Mouse (Mus musculus) sigmoid colon, adult 10 weeks (tissue): Measurements from ENCODE around the gene Plod3. TPM values are rescaled to one million over a fixed set of nuclear protein-coding genes. Genes with fewer than 3 reads are reported as not detected.

ENCODE experiments used
- polyA plus RNA-seq: library from polyadenylated mRNA; stranded (reverse); fragments of 350-450 nt; fragmentation: Illumina TruSeq; extraction: RNeasy Lipid Tissue Mini Kit (QIAGEN cat#74804); gene quantifications from one replicate; pipeline ENCODE4 v1.2.3, GENCODE M21; 2014; ENCODE audit warnings: low read depth, low replicate concordance

The Plod3 gene
- 0.66 TPM for polyA plus RNA-seq

DNA sequence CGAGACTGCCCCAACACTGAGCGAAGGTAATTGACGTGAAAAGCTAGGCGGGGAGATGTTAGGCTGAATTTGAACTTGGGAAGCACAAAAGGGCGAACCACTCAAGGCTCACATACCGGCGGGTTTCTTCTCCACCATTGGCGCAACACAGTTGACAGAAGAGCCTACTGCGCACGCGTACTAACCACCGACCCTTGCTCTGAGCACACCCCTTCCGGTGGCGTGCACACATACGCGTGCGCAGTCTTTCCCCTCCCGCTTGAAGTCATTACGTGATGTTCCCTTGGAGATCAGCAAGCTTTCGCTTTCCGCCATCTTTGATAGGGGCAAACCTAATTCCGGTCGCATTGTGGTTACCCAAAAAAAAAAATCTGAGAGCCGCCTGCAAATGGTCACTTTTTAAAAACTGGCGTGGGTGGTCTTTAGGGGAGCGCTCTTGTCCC, at the start of gene Plod3:
Plod3 (plus strand) TSS at position 325 of the 443 bp plus-strand sequence.

DNA sequence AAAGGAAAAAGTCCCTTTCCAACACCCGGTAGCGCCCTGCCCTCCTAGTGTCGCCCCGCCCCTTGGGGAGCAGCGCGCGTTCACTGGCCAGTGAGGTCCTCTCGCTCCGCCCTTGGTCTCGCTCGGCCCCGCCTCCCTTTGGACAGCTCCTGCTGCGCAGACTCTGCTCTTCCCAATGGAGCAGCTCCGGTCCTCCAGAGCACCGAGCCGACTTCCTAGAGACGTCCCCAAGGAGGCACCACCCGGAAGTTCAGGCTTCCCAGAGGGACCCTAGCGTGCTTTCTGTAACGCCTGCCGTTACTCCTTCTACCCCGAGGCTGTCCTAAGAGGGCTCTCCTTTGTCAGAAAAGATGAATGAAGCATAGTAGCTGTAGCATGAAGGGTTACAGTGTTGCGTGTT, 33.8 kb upstream of the Plod3 start, which contains the start of gene Fis1:
Fis1 (plus strand) TSS at position 261 of the 400 bp plus-strand sequence.

DNA sequence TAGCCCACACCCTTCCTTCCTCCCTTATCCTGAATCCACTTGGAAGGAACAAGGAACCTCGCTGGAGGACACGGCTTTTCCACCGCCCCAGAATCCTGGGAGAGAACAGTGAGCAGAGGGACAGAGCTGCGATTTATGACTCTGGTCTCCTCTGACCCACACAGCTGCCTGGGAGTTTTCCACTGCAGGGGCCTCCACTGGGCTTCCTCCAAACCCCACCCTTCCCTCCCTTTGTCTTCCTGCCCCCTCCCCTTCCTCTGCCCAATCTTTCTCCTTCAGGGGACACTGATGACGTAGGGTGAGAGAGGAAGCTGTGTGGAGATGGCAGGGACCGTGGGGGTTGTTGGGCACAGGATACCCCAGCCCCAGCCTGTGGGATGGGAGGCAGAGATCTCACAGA, 20.5 kb upstream of the Plod3 start, which contains the start of gene Cldn15:
Cldn15 (plus strand) TSS at position 286 of the 400 bp plus-strand sequence.

GRCm38 (mm10) chr5:136987934-136988271, 1.1 kb downstream of the Plod3 start, which contains the start of gene Znhit1:
Znhit1 (minus strand) TSS chr5:136988021.

DNA sequence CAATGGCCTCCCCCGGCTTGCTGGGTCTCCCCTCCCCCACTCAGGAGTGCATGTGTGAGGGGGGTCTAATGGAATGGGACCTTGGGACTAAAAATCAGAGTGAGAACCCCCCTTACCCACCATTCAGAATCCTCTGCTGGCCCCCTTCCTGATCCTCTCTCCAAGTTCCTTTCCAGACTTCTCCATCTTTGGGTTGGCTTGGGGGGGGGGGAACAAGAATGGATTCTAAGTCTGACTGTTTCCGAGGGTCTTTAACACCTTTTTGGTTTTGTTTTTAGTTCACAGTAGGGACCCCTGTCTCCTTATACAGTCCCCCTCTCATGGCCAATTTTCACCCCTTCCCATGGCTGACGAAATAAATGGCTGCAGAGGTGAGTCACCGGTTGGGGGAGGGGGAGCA, 39.3 kb downstream of the Plod3 start, which contains the start of gene Vgf:
Vgf (plus strand) TSS at position 301 of the 400 bp plus-strand sequence.

DNA sequence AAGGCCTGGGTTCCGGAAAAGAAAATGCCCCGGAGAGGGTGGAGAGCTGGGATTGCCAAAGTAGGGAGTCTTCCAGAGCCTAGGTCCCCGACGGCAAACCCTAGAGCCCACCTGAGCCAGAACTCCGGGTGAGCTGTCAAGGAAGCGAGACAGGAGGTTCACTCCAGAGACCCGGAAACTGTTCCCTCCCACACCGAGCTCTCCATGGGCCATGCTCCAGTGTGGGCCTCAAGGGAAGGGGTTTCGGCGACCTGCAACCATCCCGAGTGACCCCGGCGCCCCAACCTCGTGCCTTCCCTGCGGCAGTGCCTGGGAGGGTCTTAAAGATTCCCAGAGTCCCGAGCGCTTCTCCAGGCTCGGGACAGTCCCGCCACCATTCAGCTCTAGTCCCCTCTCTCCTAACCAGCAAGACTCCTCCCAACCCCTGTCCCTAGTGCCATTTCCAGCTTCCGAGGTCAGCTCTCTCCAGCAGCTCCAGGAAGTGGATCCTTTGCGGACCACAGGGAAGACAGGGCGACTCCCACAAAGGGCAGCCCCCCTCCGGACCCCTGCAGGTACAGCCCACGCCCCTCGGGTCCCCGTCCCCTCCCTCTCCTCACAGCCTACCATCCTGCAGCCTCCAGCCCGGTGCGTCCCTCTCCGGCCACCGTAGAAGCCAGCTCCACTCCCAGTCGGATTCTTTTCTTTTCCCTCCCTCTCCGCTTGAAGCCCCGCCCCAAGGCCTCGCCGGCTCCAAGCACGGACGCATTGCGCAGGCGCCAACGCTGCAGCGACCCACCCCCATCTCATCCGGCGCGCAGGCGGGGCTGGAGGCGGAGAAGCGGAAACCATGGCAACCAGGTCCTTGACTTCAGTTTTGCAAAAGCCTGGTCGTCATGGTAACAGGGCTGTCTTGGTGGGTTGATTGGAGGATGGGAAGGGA, 58.8 kb downstream of the Plod3 start, which contains the start of gene Ap1s1:
Ap1s1 (minus strand) TSS at position 734 of the 922 bp plus-strand sequence.

Other genes starting within 250 kb of the Plod3 start
- not detected for gene Col26a1, start 103.8 kb upstream of the Plod3 start, polyA plus RNA-seq
- gene Ift22, start 78.9 kb upstream of the Plod3 start, polyA plus RNA-seq, result 3.7 TPM
- 9.0 TPM for gene Fis1, start 33.7 kb upstream of the Plod3 start, polyA plus RNA-seq
- gene Cldn15, start 20.4 kb upstream of the Plod3 start, polyA plus RNA-seq, result 26.5 TPM
- 2.3 TPM for gene Znhit1, start 1.0 kb downstream of the Plod3 start, polyA plus RNA-seq
- gene Vgf, start 39.4 kb downstream of the Plod3 start, polyA plus RNA-seq, result not detected
- gene Ap1s1, start 59.1 kb downstream of the Plod3 start, polyA plus RNA-seq, result 24.8 TPM
- 2.5 TPM for gene Serpine1, start 85.2 kb downstream of the Plod3 start, polyA plus RNA-seq
- gene Trim56, start 129.2 kb downstream of the Plod3 start, polyA plus RNA-seq, result 31.6 TPM
- 1,955 TPM for gene Muc3, start 162.3 kb downstream of the Plod3 start, polyA plus RNA-seq
- 39.4 TPM for gene Muc3a, start 225.4 kb downstream of the Plod3 start, polyA plus RNA-seq